Mouse (Mus musculus) thymus, adult 2 months (tissue): ENCODE results near the gene Zscan21. TPM values are rescaled to one million over a fixed set of nuclear protein-coding genes. Genes with fewer than 3 reads are reported as not detected.
A peak's percentile ranks its signal among the peaks of the same experiment; 100 is the strongest.

Source experiments
- DNase-seq: peaks from one replicate; pipeline ENCODE4 v3.0.0; 2021
- H3K27ac ChIP-seq: fragments of 200-500 bp; 2 replicates; pipeline ENCODE4 v1.5.1; 2012; ENCODE audit warnings: low read length, control low read depth; ENCODE audit not compliant: control insufficient read depth, insufficient read depth
- H3K27me3 ChIP-seq: fragments of 200-500 bp; 2 replicates; pipeline ENCODE4 v1.6.1; 2012; ENCODE audit warnings: mild to moderate bottlenecking, low read length, moderate library complexity, mixed read lengths; ENCODE audit not compliant: control insufficient read depth, insufficient read depth
- H3K36me3 ChIP-seq: fragments of 200-500 bp; 2 replicates; pipeline ENCODE4 v1.6.1; 2012; ENCODE audit warnings: mild to moderate bottlenecking, low read length, moderate library complexity; ENCODE audit not compliant: control insufficient read depth, insufficient read depth
- H3K4me1 ChIP-seq: fragments of 200-500 bp; replicated peaks from 2 replicates; pipeline ENCODE4 v1.6.1; 2012; ENCODE audit warnings: low read length; ENCODE audit not compliant: control insufficient read depth, insufficient read depth
- H3K4me3 ChIP-seq: fragments of 200-500 bp; 2 replicates; pipeline ENCODE4 v1.5.1; 2012; ENCODE audit warnings: mild to moderate bottlenecking, low read length, control low read depth, moderate library complexity; ENCODE audit not compliant: control insufficient read depth, insufficient read depth
- CTCF ChIP-seq: fragments of 200-500 bp; IDR thresholded peaks from 2 replicates; pipeline ENCODE4 v1.5.1; 2012; ENCODE audit warnings: mild to moderate bottlenecking, control low read depth, low read length, moderate library complexity, borderline replicate concordance; ENCODE audit not compliant: control insufficient read depth, poor library complexity, insufficient read depth; ENCODE audit errors: extremely low read depth
- POLR2A ChIP-seq: fragments of 200-500 bp; IDR thresholded peaks from 2 replicates; pipeline ENCODE4 v1.6.1; 2012; ENCODE audit warnings: mild to moderate bottlenecking, low read length, control low read depth, moderate library complexity; ENCODE audit not compliant: control insufficient read depth, poor library complexity, insufficient read depth; ENCODE audit errors: extremely low read depth
- WGBS: fragments of 180-500 bp; shearing (Covaris S2); methylation state at CpG from one replicate; pipeline ENCODE4 v1.1.7; 2018; 5-methylcytosine and 5-hydroxymethylcytosine counted together
- polyA plus RNA-seq: library from polyadenylated mRNA; depleted of rRNA; stranded (reverse); fragments of >200 nt; gene quantifications from 2 replicates; pipeline ENCODE4 v1.2.3, GENCODE M21; 2012; rRNA removed

Gene Zscan21
- polyA plus RNA-seq, 1 experiment, result 13.0 TPM

DNA sequence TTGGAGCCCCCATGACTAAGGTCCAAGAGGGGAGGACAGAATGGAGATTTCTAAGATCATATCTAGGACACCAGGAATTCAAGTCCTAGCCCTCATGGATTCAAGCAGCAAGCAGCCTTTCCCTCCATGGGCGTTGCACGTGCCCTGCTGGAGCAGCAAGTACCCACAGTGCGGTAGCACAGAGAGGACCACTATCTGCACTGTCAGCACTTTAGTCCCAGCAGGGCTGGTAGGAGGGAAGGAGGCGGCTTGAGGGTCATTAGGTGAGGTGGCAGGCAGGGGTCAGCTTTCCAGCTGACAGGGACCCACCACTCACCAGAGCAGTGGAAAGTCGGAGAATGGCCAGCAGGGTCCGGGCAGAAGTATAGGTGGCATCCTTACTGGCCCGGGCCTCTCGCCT, 48.9 kb downstream of the Zscan21 start:
- 96% methylated on average over 8 of the region's 8 CpGs for WGBS
- no peak for TF ChIP-seq POLR2A
- TF ChIP-seq CTCF, result no peak
- Histone ChIP-seq H3K27me3 (no peaks in the 10 kb centered on the region), H3K36me3 (peaks cover 62% of the 10 kb centered on the region), H3K4me1 (peaks cover 4% of the 10 kb centered on the region), H3K4me3 (no peak overlapping the region), H3K27ac (no peak overlapping the region)
- no peak for DNase-seq

DNA sequence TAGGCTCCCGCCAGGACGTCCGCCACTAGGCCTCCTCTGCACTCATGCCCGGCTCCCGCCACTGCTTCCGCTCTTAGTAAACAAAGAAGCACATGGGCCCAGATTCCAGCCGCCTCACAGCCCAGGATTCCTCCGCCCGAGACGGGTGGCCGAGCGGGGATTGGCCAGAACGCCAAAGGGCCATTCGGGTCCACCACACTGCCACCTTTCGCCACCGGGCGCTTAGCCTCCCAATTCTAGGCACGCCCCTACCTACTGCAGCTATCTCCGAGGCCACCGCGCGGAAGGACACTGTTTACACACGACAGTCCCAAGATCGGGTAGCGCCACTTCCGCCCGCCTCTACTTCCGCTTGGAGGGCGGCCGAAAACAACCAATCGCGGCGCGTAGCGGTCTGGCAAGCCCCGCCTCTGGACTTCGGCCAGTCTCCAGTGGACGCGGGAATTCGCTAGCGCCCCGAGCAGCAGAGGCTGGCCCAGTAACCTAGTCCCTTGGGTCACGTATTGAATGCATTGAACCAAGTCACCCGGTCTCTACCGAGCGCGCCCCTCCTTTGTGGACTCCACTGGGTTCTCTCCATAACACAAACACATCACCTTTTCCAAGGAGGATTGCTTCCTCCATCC, 54.3 kb downstream of the Zscan21 start:
- H3K27me3 ChIP-seq, result no peaks in the 10 kb centered on the region
- H3K4me3 ChIP-seq, result peak overlapping the region; percentile 86
- peaks cover 31% of the 10 kb centered on the region for H3K36me3 ChIP-seq
- WGBS, result under 1% methylated on average over 47 of the region's 47 CpGs
- TF ChIP-seq POLR2A, result peak; percentile 28
- no peak for TF ChIP-seq CTCF
- H3K27ac ChIP-seq, result peak overlapping the region; percentile 76
- H3K4me1 ChIP-seq, result 0 out of 2 replicates have a peak, but pooled peaks cover 3% of the 10 kb centered on the region
- peak; percentile 91 for DNase-seq

DNA sequence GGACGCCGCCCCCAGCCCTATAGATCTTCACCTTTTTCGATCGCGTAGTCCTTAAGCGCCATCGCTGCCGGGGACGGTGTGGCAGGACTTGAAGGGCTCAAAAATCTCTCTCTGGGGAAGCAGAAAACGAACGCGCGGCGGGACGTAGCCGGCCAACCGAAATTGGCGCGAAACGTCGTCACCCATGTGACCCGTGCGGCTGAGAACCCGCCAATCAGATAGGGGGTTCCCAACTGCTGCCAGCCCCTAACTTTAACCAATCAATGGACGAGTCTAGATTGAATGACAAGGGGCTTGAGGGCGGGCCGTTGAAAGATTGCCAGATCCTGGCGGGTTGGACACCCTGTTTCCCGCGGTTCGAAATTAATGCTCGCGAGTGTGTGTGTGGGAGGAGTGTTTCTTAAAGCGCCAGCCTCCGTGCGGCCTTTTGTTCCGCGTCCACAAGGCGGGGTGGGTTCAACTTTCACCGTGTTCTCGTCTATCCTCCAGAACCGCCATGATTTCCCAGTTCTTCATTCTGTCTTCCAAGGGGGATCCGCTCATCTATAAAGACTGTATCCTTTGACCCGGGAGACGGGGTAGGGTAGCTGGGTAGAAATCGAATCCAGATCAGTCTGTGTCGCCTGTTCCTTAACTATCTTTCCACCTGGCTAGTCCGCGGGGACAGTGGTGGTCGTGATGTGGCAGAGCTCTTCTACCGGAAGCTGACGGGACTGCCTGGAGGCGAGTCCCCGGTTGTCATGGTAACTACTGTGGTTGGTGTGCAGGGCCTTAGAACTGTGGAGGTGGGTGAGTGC, 55.2 kb downstream of the Zscan21 start, which contains the start of the genes Ap4m1 and Mcm7:
Ap4m1 (plus strand) TSS at position 308 of the 797 bp plus-strand sequence.
Mcm7 (minus strand) TSS at position 728 of the 797 bp plus-strand sequence.
- H3K27me3 ChIP-seq, result no peaks in the 10 kb centered on the region
- peak within 1 kb of the TSS; percentile 86 for H3K4me3 ChIP-seq
- DNase-seq, result peak; percentile 92
- peaks cover 25% of the 10 kb centered on the region for H3K36me3 ChIP-seq
- H3K4me1 ChIP-seq, result 0 out of 2 replicates have a peak, but pooled peaks cover 3% of the 10 kb centered on the region
- H3K27ac ChIP-seq, result peak within 1 kb of the TSS; percentile 76
- under 1% methylated on average over 54 of the region's 54 CpGs for WGBS
- TF ChIP-seq POLR2A (peak; percentile 48; the same call in 1 of the 2 replicates), CTCF (no peak)

DNA sequence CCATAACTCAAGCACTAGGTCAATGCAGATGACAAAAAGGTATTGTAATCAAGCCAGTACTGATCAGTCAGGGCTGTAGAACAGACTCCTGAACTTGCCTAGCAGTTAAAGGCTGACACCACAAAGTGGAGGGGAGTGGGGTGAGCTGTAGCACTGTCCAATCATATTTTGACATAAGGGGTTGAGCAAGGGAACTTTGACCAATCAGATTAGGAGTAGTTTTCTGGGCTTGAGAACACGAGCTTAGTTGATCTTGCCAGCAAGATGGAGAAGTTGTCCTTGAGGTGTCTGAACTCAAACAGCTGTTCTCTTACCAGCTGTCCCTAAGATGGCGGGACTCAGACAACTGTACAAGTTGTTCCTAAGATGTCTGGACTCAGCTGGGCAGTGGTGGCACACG, 56.5 kb downstream of the Zscan21 start:
- Histone ChIP-seq H3K27ac (no peak overlapping the region), H3K36me3 (peaks cover 24% of the 10 kb centered on the region), H3K4me1 (0 out of 2 replicates have a peak, but pooled peaks cover 3% of the 10 kb centered on the region), H3K4me3 (no peak overlapping the region), H3K27me3 (no peaks in the 10 kb centered on the region)
- DNase-seq, result no peak
- TF ChIP-seq POLR2A (no peak), CTCF (no peak)
- 90% methylated on average over 3 of the region's 3 CpGs for WGBS

Other genes starting within 250 kb of the Zscan21 start
- gene Pilrb2, start 245.1 kb upstream of the Zscan21 start, polyA plus RNA-seq, result 8.7 and 11.4 TPM in 2 replicates
- gene Cyp3a13, start 195.3 kb upstream of the Zscan21 start, polyA plus RNA-seq, result 0.17 and 0.26 TPM in 2 replicates
- gene Gjc3, start 153.8 kb upstream of the Zscan21 start, polyA plus RNA-seq, result 0.03 and 0.09 TPM in 2 replicates
- 0.96 TPM in 1 of 2 replicates, not detected in the other for gene Azgp1, start 135.4 kb upstream of the Zscan21 start, polyA plus RNA-seq
- not detected in 2 replicates for gene Smok3a, start 95.6 kb upstream of the Zscan21 start, polyA plus RNA-seq
- not detected in 2 replicates for gene Smok3b, start 95.5 kb upstream of the Zscan21 start, polyA plus RNA-seq
- gene Smok3c, start 63.7 kb upstream of the Zscan21 start, polyA plus RNA-seq, result not detected in 2 replicates
- gene Zkscan1, start 31.8 kb upstream of the Zscan21 start, polyA plus RNA-seq, result 5.1 and 5.9 TPM in 2 replicates
- 3.3 and 3.6 TPM in 2 replicates for gene Zfp113, start 38.8 kb downstream of the Zscan21 start, polyA plus RNA-seq
- gene Cops6, start 44.2 kb downstream of the Zscan21 start, polyA plus RNA-seq, result 78.7 and 92.0 TPM in 2 replicates
- gene Ap4m1, start 55.1 kb downstream of the Zscan21 start, polyA plus RNA-seq, result 42.9 and 44.2 TPM in 2 replicates
- gene Mcm7, start 55.5 kb downstream of the Zscan21 start, polyA plus RNA-seq, result 181 and 227 TPM in 2 replicates
- gene Taf6, start 70.5 kb downstream of the Zscan21 start, polyA plus RNA-seq, result 106 and 108 TPM in 2 replicates
- gene Cnpy4, start 70.6 kb downstream of the Zscan21 start, polyA plus RNA-seq, result 8.9 and 9.2 TPM in 2 replicates
- 6.7 and 7.6 TPM in 2 replicates for gene Mblac1, start 77.4 kb downstream of the Zscan21 start, polyA plus RNA-seq
- gene Nxpe5, start 109.0 kb downstream of the Zscan21 start, polyA plus RNA-seq, result 0.73 and 0.87 TPM in 2 replicates
- 131 and 162 TPM in 2 replicates for gene Lamtor4, start 138.6 kb downstream of the Zscan21 start, polyA plus RNA-seq
- gene BC037034, start 147.1 kb downstream of the Zscan21 start, polyA plus RNA-seq, result 142 and 146 TPM in 2 replicates
- gene Gal3st4, start 155.9 kb downstream of the Zscan21 start, polyA plus RNA-seq, result 1.3 and 1.4 TPM in 2 replicates
- gene Gm43720, start 163.1 kb downstream of the Zscan21 start, polyA plus RNA-seq, result 0.04 and 0.08 TPM in 2 replicates
- 35.8 and 41.6 TPM in 2 replicates for gene Gpc2, start 163.1 kb downstream of the Zscan21 start, polyA plus RNA-seq
- 4.7 and 5.4 TPM in 2 replicates for gene Stag3, start 163.3 kb downstream of the Zscan21 start, polyA plus RNA-seq
- 2.8 TPM in 2 replicates for gene Pvrig, start 225.1 kb downstream of the Zscan21 start, polyA plus RNA-seq